Mouse (Mus musculus): ENCODE measurements around the gene Actr8.

Actr8 gene

GRCm38 (mm10) chr14:29978254-29979204 is at the start of gene Actr8:
Gene Actr8, plus strand, starts transcription at chr14:29978337.
- DNase-seq (ENCODE audit: low read depth, low spot score) = peak; percentile 82

- DNase-seq (ENCODE audit: low read depth, low spot score) = no peak
Measured at GRCm38 (mm10) chr14:29928966-29929365, 49.2 kb upstream of the Actr8 start.

- DNase-seq (ENCODE audit: low read depth, low spot score) = no peak
Measured at GRCm38 (mm10) chr14:29935516-29935915, 42.6 kb upstream of the Actr8 start.

- no peak for DNase-seq (ENCODE audit: low read depth, low spot score)
Measured at GRCm38 (mm10) chr14:29937466-29937865, 40.7 kb upstream of the Actr8 start.

GRCm38 (mm10) chr14:29939600-29940312 is 38.4 kb upstream of the Actr8 start:
- no peak for DNase-seq (ENCODE audit: low read depth, low spot score)

- DNase-seq (ENCODE audit: low read depth, low spot score) = peak; percentile 45
Measured at GRCm38 (mm10) chr14:29940313-29940812, 37.8 kb upstream of the Actr8 start.

GRCm38 (mm10) chr14:29940877-29941276 is 37.3 kb upstream of the Actr8 start:
- DNase-seq (ENCODE audit: low read depth, low spot score) = peak; percentile 21

- no peak for DNase-seq (ENCODE audit: low read depth, low spot score)
Measured at GRCm38 (mm10) chr14:29946761-29947309, 31.3 kb upstream of the Actr8 start.

GRCm38 (mm10) chr14:29950805-29951204 is 27.3 kb upstream of the Actr8 start:
- DNase-seq (ENCODE audit: low read depth, low spot score) = no peak

GRCm38 (mm10) chr14:29957393-29957792 is 20.7 kb upstream of the Actr8 start:
- no peak for DNase-seq (ENCODE audit: low read depth, low spot score)

- DNase-seq (ENCODE audit: low read depth, low spot score) = no peak
Measured at GRCm38 (mm10) chr14:29967611-29968010, 10.5 kb upstream of the Actr8 start.

- peak; percentile 98 for DNase-seq (ENCODE audit: low read depth, low spot score)
Measured at GRCm38 (mm10) chr14:29968075-29968821, 9.9 kb upstream of the Actr8 start, which contains the start of gene Selenok. Gene Selenok, plus strand, starts transcription at chr14:29968308.

GRCm38 (mm10) chr14:29971446-29971845 is 6.7 kb upstream of the Actr8 start:
- no peak for DNase-seq (ENCODE audit: low read depth, low spot score)

GRCm38 (mm10) chr14:29971993-29972392 is 6.1 kb upstream of the Actr8 start:
- DNase-seq (ENCODE audit: low read depth, low spot score) = no peak

GRCm38 (mm10) chr14:29976927-29977326 is 1.2 kb upstream of the Actr8 start:
- no peak for DNase-seq (ENCODE audit: low read depth, low spot score)

GRCm38 (mm10) chr14:29980447-29981205 is 2.5 kb downstream of the Actr8 start:
- DNase-seq (ENCODE audit: low read depth, low spot score) = no peak

GRCm38 (mm10) chr14:29986096-29986495 is 8.0 kb downstream of the Actr8 start:
- no peak for DNase-seq (ENCODE audit: low read depth, low spot score)

GRCm38 (mm10) chr14:29987276-29987675 is 9.1 kb downstream of the Actr8 start:
- no peak for DNase-seq (ENCODE audit: low read depth, low spot score)

- DNase-seq (ENCODE audit: low read depth, low spot score) = no peak
Measured at GRCm38 (mm10) chr14:29987739-29988138, 9.6 kb downstream of the Actr8 start.

GRCm38 (mm10) chr14:29988337-29988736 is 10.2 kb downstream of the Actr8 start:
- DNase-seq (ENCODE audit: low read depth, low spot score) = no peak

GRCm38 (mm10) chr14:29994976-29995375 is 16.8 kb downstream of the Actr8 start:
- DNase-seq (ENCODE audit: low read depth, low spot score) = no peak
